Mouse (Mus musculus) left cerebral cortex, postnatal 36 days (tissue): ENCODE results near the gene Mcam. TPM values are rescaled to one million over a fixed set of nuclear protein-coding genes. Genes with fewer than 3 reads are reported as not detected.

Source experiments
- DNase-seq, 2 experiments: peaks; one replicate each; pipeline ENCODE4 v3.0.0; 2021 to 2022; ENCODE audit warnings: low spot score in 2 of 2, mixed read lengths in 1 of 2
- intact Hi-C: fragments of 180-260 bp; cut with DNase I; formaldehyde crosslinking; loops from one replicate; pipeline ENCODE4 v1.15.1; 2025
- total RNA-seq, 2 experiments: library from RNA; stranded (reverse); gene quantifications; 2 replicates each; pipeline ENCODE4 v1.2.3; 2021

Gene Mcam
- total RNA-seq, 2 experiments from 2014 or later: 14.9 to 18.4 TPM

- DNase-seq: no peak
- intact Hi-C loops: no loop called here
These were observed 3.5 kb upstream of the Mcam start for GRCm38 (mm10) chr9:44130581-44131275.

DNA sequence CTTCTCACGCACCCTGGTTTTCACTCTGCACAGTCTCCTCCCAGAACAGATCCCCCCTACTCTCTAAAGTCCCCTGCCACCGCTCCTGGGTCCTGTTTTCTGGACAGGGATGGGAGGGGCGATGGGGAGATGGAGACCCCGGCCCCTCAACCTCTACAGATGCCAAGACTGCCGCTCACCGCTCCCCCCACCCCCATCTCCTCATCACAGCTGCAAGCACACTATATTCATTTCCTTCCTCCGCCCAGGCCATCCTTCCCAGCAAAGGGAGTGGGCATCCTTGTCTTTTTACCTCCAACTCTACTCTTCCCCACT is 3.0 kb upstream of the Mcam start:
- DNase-seq: no peak

DNA sequence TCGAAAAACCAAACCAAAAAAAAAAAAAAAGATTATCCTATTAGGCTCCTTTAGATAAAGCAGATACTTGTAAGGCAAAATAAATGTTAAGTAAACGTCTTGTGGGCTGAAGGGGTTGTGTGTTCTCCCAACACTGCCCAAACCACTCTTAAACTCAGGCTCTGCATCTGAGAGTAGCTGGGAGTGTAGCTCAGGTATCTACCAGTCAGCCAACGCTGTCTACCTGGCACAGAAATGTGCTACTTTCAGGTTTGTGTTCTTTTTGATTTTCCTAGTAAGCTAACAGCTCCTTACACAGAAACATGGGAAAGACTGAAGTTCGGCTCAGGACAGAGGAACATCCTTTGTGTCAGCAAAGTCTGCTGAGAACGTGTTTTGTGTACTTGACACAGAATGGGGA is 2.1 kb upstream of the Mcam start:
- intact Hi-C loops: no loop called here
- DNase-seq: no peak

More for the DNA sequence above, 3.0 kb upstream of the Mcam start:
- intact Hi-C loops: no loop called here

DNA sequence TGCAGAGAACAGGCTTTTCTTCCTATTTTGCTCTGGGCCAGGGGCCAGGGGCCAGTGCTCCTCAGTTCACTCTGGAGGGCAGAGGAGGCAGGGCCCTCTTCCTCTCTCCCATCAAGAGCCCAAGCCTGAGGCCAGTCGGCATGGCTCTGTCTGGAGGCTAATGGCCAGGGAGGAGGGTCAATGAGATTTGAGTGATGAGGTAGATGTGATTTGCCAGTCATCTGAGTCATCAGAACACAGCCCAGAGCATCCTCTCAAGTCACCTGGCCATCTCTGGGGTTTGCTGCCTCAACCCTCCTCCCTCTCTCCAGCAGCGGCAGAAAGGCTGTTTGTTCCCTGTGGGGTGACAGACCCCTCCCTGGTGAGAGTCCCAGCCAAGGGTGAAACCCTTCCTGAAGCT is 982 bp upstream of the Mcam start:
- intact Hi-C loops: no loop called here
- no peak for DNase-seq

DNA sequence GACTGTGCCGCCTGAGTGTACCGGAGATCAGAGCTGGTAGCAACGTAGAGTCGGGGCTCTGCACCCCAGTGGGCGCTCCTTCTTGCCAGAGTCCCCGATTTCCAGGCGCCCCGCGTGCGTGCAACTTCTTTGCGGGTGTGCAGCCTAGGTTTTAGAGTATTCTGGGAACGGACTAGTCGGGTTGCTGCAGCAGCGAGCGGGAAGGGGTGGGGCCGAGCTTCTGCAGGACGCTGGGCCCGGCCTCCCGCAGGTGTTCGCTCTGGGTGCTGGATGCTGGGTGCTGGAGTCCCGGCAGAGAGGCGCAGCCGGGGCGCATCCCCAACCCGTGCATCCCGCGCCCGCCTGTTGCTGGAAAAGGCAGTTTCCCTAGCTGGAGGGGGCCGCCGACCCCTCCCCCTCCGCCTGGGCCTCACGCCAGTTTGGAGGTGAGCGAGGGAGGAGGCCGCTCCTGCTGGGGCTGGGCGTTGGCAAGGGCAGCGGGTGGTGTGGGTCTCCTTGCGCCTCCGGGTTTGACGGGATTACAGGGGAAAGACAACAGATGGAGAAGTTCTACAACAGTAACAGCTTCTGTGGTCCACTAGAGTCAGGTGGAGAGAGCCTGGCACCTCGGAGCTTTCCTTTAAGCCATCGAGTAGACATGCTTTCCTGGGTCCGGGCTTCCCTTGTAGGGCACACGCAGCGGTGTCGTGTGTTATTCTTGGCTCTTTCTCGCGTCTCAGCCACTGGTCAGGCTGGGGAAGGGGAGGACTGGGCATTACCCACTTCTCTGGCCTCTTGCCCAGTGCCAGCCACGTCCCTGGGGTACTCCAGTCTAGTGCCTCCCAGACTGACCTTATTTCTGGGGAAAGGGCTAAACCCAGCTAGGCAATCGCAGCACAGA is 822 bp downstream of the Mcam start:
- DNase-seq: no peak
- intact Hi-C loops: no loop called here

GRCm38 (mm10) chr9:44135731-44136411 is 1.6 kb downstream of the Mcam start:
- intact Hi-C loops: no loop called here
- DNase-seq: no peak

GRCm38 (mm10) chr9:44137846-44138245 is 3.6 kb downstream of the Mcam start:
- intact Hi-C loops: no loop called here
- no peak for DNase-seq

DNA sequence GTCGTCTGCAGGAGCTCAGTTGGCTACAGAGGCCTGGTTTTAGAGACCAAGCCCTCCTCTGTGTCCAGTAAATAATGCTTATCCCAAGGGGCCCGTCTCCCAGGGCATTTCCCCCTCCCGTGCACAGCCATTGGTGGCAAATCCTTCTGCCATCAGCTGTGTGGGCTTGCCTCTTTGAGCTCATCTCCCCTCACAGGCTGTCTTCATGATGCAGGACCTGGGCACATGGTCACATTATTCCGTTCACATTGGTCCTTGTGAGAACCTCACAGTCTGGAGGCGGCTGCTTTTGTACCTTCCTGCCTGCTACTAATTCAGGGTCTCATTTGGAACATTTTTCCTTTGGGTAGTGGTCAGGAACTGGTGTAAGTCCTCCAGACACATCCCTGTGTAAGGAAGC is 7.7 kb downstream of the Mcam start:
- DNase-seq: no peak
- intact Hi-C loops: no loop called here

- intact Hi-C loops: no loop called here
- no peak for DNase-seq
These were observed 9.2 kb downstream of the Mcam start for GRCm38 (mm10) chr9:44143421-44143820.

DNA sequence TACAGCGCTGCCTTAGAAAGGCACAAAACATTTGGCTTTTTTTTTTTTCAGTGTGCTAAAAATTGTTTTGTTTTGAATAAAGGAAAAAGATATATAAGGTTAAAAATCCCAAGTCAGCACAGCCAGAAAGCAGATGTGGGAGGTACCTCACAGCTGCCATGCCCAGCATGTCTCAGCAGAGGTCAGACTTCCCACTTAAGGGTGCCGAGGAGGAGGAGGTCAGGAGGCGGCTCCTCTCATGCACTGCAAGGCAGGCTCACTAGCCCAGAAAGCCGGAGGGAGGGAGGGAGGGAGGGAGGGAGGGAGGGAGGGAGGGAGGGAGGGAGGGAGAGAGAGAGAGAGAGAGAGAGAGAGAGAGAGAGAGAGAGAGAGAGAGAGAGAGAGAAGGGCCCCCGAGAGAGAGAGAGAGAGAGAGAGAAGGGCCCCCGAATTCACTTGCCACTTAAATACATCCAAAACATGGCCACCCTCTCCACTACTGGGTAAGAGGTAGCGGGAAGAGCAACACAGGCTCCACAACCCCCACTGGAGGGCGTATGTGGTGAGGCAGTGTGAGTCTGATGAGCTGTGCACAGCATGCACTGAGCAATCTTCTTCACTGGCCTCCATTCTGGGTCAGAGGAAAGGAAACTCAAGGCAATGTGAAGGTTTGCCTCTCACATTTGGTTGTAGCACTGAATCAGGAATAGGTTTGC is 9.9 kb downstream of the Mcam start:
- DNase-seq: no peak
- intact Hi-C loops: no loop called here

DNA sequence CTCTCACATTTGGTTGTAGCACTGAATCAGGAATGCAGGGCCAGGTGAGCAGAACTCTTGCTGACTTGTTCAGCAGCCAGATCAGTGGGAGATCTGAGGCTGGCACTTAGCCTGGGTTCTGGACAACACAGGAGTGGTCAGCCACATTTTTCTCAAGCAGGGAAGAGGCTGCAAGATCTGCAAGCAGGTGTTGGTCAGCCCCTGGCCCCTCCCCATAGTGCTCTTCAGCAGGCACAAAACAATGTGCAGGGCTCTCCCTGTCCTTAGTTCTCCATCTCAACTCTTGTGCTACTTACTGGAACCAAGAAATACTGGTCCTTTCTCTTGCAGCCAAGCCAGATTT is 10.4 kb downstream of the Mcam start:
- no peak for DNase-seq
- intact Hi-C loops: no loop called here

DNA sequence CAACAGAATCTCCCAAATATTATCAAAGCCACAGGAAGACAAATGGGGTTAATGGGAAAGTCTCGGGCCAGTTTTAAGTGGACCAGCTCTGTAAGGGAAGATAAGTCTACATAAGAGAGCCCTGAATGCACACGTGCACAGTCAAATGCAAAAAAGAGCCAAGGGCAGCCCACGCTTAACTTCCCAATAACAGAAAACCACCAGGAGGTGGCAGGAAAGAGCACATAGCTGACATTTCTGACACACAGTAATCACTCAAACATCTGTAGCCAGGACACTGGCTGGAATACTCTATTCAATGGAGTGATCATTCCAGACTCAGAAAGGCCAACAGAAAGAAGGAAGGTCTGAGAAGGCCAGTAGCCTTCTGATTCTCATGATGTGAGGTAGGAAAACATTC is 13.0 kb downstream of the Mcam start:
- intact Hi-C loops: no loop called here
- DNase-seq: no peak

GRCm38 (mm10) chr9:44159886-44160285 is 25.6 kb downstream of the Mcam start:
- DNase-seq: no peak
- intact Hi-C loops: no loop called here

GRCm38 (mm10) chr9:44168931-44169330 is 34.7 kb downstream of the Mcam start:
- intact Hi-C loops: no loop called here
- no peak for DNase-seq

DNA sequence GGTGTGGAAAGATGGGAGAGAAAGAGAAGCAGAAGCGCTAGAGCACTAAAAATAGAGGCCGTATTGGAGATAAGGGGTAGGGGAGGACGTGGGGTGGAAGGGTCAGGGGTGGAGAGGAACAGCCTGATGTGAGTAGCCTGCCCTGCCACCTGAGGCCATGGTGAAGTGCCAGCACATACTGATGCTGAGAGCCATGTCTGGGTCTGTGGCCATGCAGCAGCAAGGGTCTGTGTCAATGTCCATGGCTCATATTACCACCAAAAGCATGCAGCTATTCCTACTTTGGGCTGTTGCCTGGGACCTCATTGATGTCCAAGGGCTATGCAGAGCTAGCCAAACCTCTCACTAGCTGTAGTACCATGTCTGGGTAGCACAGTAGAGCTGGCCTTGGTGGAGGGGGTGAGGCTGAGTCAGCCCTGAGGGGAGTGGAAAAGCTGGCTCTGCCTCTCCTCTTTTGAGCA is 36.5 kb downstream of the Mcam start:
- intact Hi-C loops: no loop called here
- no peak for DNase-seq

GRCm38 (mm10) chr9:44175556-44175955 is 41.3 kb downstream of the Mcam start:
- intact Hi-C loops: no loop called here

GRCm38 (mm10) chr9:44175957-44176356 is 41.7 kb downstream of the Mcam start:
- intact Hi-C loops: no loop called here
- no peak for DNase-seq

More at GRCm38 (mm10) chr9:44175556-44175955, 41.3 kb downstream of the Mcam start:
- DNase-seq: no peak

- intact Hi-C loops: no loop called here
- no peak for DNase-seq
These were observed 43.1 kb downstream of the Mcam start for GRCm38 (mm10) chr9:44177405-44177804.

DNA sequence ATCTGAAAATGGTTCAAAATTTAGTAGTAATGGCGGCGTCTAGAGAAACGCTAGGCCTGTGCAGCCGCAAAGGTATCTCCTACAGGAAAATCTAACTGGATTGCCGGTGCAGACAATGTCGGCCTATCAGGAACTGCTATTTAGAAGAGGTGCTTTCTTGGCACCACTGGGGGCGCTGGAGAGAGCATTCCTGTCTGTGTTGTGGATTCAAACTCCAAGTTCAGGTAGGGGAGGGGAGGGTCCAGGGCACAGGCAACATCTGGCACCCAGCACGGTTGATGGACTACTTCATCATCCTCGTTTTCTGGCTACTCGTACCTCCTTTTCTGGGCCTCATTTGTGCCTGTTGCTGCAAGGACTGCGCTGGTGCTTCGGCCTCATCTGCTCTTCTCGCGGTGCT is 44.1 kb downstream of the Mcam start:
- DNase-seq: no peak
- intact Hi-C loops: no loop called here

DNA sequence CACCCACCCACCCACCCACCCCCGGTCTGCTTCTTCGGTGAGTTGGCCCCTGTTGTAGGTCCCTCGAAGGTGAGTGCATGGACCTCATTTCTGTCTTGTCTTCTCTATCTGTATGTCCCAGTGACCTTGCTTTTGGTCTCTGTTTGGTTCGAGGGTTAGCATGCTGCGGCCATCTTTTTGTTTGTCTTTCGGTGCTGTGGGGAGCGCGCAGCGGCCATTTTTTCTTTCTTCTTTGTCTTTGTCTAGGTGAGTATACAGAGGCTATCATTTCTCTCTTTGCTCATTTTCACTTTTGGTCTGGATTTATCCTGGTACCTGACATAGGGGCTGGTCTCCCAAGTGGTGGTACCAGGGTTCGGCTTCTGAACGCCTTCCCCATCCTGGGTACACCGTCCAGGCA is 44.5 kb downstream of the Mcam start:
- DNase-seq: no peak
- intact Hi-C loops: no loop called here
